Mouse (Mus musculus) MEL (cell line): ENCODE results near the gene Fgr. TPM values are rescaled to one million over a fixed set of nuclear protein-coding genes. Genes with fewer than 3 reads are reported as not detected.

ENCODE experiments used
- DNase-seq: peaks from one replicate; pipeline ENCODE4 v3.0.0; 2011; ENCODE audit warnings: low read depth, low spot score
- H3K27ac ChIP-seq: 2 replicates; pipeline ENCODE4 v1.5.1; 2012; ENCODE audit warnings: low read depth, mild to moderate bottlenecking, control low read depth, low read length, moderate library complexity; ENCODE audit not compliant: control insufficient read depth
- H3K27me3 ChIP-seq, 2 experiments: fragments of 150-350 bp in 1 of 2; sonication (generic) in 1 of 2; 2 replicates each; pipeline ENCODE4 v1.6.1; 2012; ENCODE audit warnings: low read length in 2 of 2, mild to moderate bottlenecking in 2 of 2, improper control_type of control experiment in 1 of 2, moderate library complexity in 1 of 2; ENCODE audit not compliant: insufficient read depth in 2 of 2, control insufficient read depth in 1 of 2
- H3K36me3 ChIP-seq, 2 experiments: 2 replicates each; pipeline ENCODE4 v1.6.1; 2012 to 2014; ENCODE audit warnings: low read length in 2 of 2, improper control_type of control experiment in 1 of 2, inconsistent platforms in 1 of 2, mild to moderate bottlenecking in 1 of 2; ENCODE audit not compliant: insufficient read depth in 2 of 2, control insufficient read depth in 1 of 2
- H3K4me1 ChIP-seq, 2 experiments: fragments of 150-350 bp in 1 of 2; sonication (generic) in 1 of 2; 2 replicates each; pipeline ENCODE4 v1.6.1; 2012; ENCODE audit warnings: low read length in 2 of 2, improper control_type of control experiment in 1 of 2, mild to moderate bottlenecking in 1 of 2; ENCODE audit not compliant: insufficient read depth in 2 of 2, control insufficient read depth in 1 of 2
- H3K4me3 ChIP-seq, 2 experiments: fragments of 150-350 bp in 1 of 2; sonication (generic) in 1 of 2; 2 replicates each; pipeline ENCODE4 v1.5.1; 2012; ENCODE audit warnings: low read depth in 2 of 2, low read length in 2 of 2, mild to moderate bottlenecking in 2 of 2, moderate library complexity in 2 of 2, control low read depth in 1 of 2, improper control_type of control experiment in 1 of 2; ENCODE audit not compliant: control insufficient read depth in 1 of 2, insufficient read depth in 1 of 2
- H3K79me2 ChIP-seq: 2 replicates; pipeline ENCODE4 v1.6.1; 2012; ENCODE audit warnings: mild to moderate bottlenecking, low read length, moderate library complexity; ENCODE audit not compliant: control insufficient read depth, poor library complexity, insufficient read depth
- H3K9ac ChIP-seq: 2 replicates; pipeline ENCODE4 v1.6.1; 2012; ENCODE audit warnings: low read depth, mild to moderate bottlenecking, control low read depth, low read length, moderate library complexity; ENCODE audit not compliant: control insufficient read depth, poor library complexity, severe bottlenecking
- H3K9me3 ChIP-seq: fragments of 150-350 bp; sonication (generic); replicated peaks from 2 replicates; pipeline ENCODE4 v1.6.1; 2012; ENCODE audit warnings: mild to moderate bottlenecking, low read length, improper control_type of control experiment, moderate library complexity; ENCODE audit not compliant: insufficient read depth
- CHD1 ChIP-seq: IDR thresholded peaks from 2 replicates; pipeline ENCODE4 v1.6.1; 2012; ENCODE audit warnings: low read depth, mild to moderate bottlenecking, inconsistent platforms, low read length, improper control_type of control experiment
- ETS1 ChIP-seq: IDR thresholded peaks from 2 replicates; pipeline ENCODE4 v1.6.1; 2012; ENCODE audit warnings: low read depth, mild to moderate bottlenecking, inconsistent platforms, low read length, improper control_type of control experiment, moderate library complexity
- GABPA ChIP-seq: IDR thresholded peaks from 2 replicates; pipeline ENCODE4 v1.6.1; 2012; ENCODE audit warnings: low read depth, mild to moderate bottlenecking, inconsistent platforms, low read length, improper control_type of control experiment, moderate library complexity
- HCFC1 ChIP-seq: IDR thresholded peaks from 2 replicates; pipeline ENCODE4 v1.6.1; 2012; ENCODE audit warnings: low read depth, mild to moderate bottlenecking, inconsistent platforms, low read length, improper control_type of control experiment, moderate library complexity
- JUND ChIP-seq: IDR thresholded peaks from 2 replicates; pipeline ENCODE4 v1.6.1; 2011; ENCODE audit warnings: low read depth, mild to moderate bottlenecking, improper control_type of control experiment, low read length
- KAT2A ChIP-seq: conservative IDR thresholded peaks from 2 replicates; pipeline ENCODE4 v1.6.1; 2012; ENCODE audit warnings: low read depth, low read length, improper control_type of control experiment, inconsistent platforms
- MAFK ChIP-seq: IDR thresholded peaks from 2 replicates; pipeline ENCODE4 v1.6.1; 2011; ENCODE audit warnings: low read depth, mild to moderate bottlenecking, low read length, improper control_type of control experiment, borderline replicate concordance
- MAX ChIP-seq: IDR thresholded peaks from 2 replicates; pipeline ENCODE4 v1.6.1; 2011; ENCODE audit warnings: low read length, improper control_type of control experiment
- MAZ ChIP-seq: IDR thresholded peaks from 2 replicates; pipeline ENCODE4 v1.6.1; 2012; ENCODE audit warnings: low read depth, mild to moderate bottlenecking, inconsistent platforms, low read length, improper control_type of control experiment
- MYB ChIP-seq: IDR thresholded peaks from 2 replicates; pipeline ENCODE4 v1.6.1; 2011; ENCODE audit warnings: mild to moderate bottlenecking, low read depth, low read length, improper control_type of control experiment
- MYC ChIP-seq: IDR thresholded peaks from 2 replicates; pipeline ENCODE4 v1.6.1; 2011; ENCODE audit warnings: low read depth, mild to moderate bottlenecking, low read length, improper control_type of control experiment, moderate library complexity
- NELFE ChIP-seq: IDR thresholded peaks from 2 replicates; pipeline ENCODE4 v1.6.1; 2011; ENCODE audit warnings: low read depth, low read length, improper control_type of control experiment
- NRF1 ChIP-seq: IDR thresholded peaks from 2 replicates; pipeline ENCODE4 v1.6.1; 2014; ENCODE audit warnings: low read depth, mild to moderate bottlenecking, inconsistent platforms, low read length, improper control_type of control experiment, moderate library complexity; ENCODE audit not compliant: poor library complexity, insufficient read depth, severe bottlenecking
- POLR2A ChIP-seq, 2 experiments: IDR thresholded peaks; 2 replicates each; pipeline ENCODE4 v1.6.1; 2011 to 2012; ENCODE audit warnings: low read length in 2 of 2, mild to moderate bottlenecking in 2 of 2, control low read depth in 1 of 2, improper control_type of control experiment in 1 of 2, low read depth in 1 of 2, moderate library complexity in 1 of 2; ENCODE audit not compliant: control insufficient read depth in 1 of 2, insufficient read depth in 1 of 2, poor library complexity in 1 of 2
- POLR2AphosphoS2 ChIP-seq: IDR thresholded peaks from 2 replicates; pipeline ENCODE4 v1.6.1; 2011; ENCODE audit warnings: low read length, improper control_type of control experiment
- POLR2AphosphoS5 ChIP-seq: IDR thresholded peaks from 2 replicates; pipeline ENCODE4 v1.6.1; 2012; ENCODE audit warnings: low read depth, borderline replicate concordance, mild to moderate bottlenecking, inconsistent platforms, low read length, moderate library complexity, mixed read lengths
- RAD21 ChIP-seq: IDR thresholded peaks from 2 replicates; pipeline ENCODE4 v1.6.1; 2011; ENCODE audit warnings: mild to moderate bottlenecking, low read depth, low read length, improper control_type of control experiment
- RCOR1 ChIP-seq: IDR thresholded peaks from 2 replicates; pipeline ENCODE4 v1.6.1; 2012; ENCODE audit warnings: low read depth, mild to moderate bottlenecking, inconsistent platforms, low read length, improper control_type of control experiment
- SMC3 ChIP-seq: IDR thresholded peaks from 2 replicates; pipeline ENCODE4 v1.6.1; 2011; ENCODE audit warnings: low read depth, low read length, improper control_type of control experiment
- TAL1 ChIP-seq: IDR thresholded peaks from 2 replicates; pipeline ENCODE4 v1.6.1; 2012; ENCODE audit warnings: mild to moderate bottlenecking, inconsistent platforms, low read length, moderate library complexity, mixed read lengths
- TCF12 ChIP-seq: IDR thresholded peaks from 2 replicates; pipeline ENCODE4 v1.6.1; 2014; ENCODE audit warnings: low read depth, mild to moderate bottlenecking, inconsistent platforms, low read length, improper control_type of control experiment, moderate library complexity
- UBTF ChIP-seq: IDR thresholded peaks from 2 replicates; pipeline ENCODE4 v1.6.1; 2012; ENCODE audit warnings: low read depth, mild to moderate bottlenecking, inconsistent platforms, low read length, improper control_type of control experiment, moderate library complexity, borderline replicate concordance; ENCODE audit not compliant: insufficient read depth
- USF2 ChIP-seq, 2 experiments: IDR thresholded peaks; 2 replicates each; pipeline ENCODE4 v1.6.1; 2011 to 2012; ENCODE audit warnings: improper control_type of control experiment in 2 of 2, low read length in 2 of 2, borderline replicate concordance in 1 of 2, inconsistent platforms in 1 of 2, low read depth in 1 of 2, mild to moderate bottlenecking in 1 of 2; ENCODE audit not compliant: insufficient read depth in 1 of 2
- ZC3H11A ChIP-seq: IDR thresholded peaks from 2 replicates; pipeline ENCODE4 v1.6.1; 2012; ENCODE audit warnings: low read depth, mild to moderate bottlenecking, inconsistent platforms, low read length, improper control_type of control experiment
- ZMIZ1 ChIP-seq: IDR thresholded peaks from 2 replicates; pipeline ENCODE4 v1.6.1; 2012; ENCODE audit warnings: low read depth, mild to moderate bottlenecking, inconsistent platforms, low read length, improper control_type of control experiment, moderate library complexity
- ZNF384 ChIP-seq: IDR thresholded peaks from 2 replicates; pipeline ENCODE4 v1.6.1; 2012; ENCODE audit warnings: low read depth, mild to moderate bottlenecking, inconsistent platforms, low read length, improper control_type of control experiment
- polyA plus RNA-seq, 2 experiments: library from polyadenylated mRNA; stranded (reverse) in 1 of 2; unstranded in 1 of 2; fragments of >175 nt in 1 of 2; fragments of >200 nt in 1 of 2; gene quantifications; 2 replicates each; pipeline versions ENCODE4 v1.2.1 to v1.2.4; 2012; ENCODE audit warnings: low replicate concordance in 2 of 2, low read depth in 1 of 2; ENCODE audit not compliant: insufficient read length in 2 of 2, insufficient read depth in 1 of 2, missing spikeins in 1 of 2
- total RNA-seq: library from RNA; depleted of rRNA; stranded (reverse); fragments of 300-350 nt; gene quantifications from 2 replicates; pipeline ENCODE4 v1.2.3, GENCODE M21; 2012

The Fgr gene
- total and polyA plus RNA-seq, 3 experiments = not detected

DNA sequence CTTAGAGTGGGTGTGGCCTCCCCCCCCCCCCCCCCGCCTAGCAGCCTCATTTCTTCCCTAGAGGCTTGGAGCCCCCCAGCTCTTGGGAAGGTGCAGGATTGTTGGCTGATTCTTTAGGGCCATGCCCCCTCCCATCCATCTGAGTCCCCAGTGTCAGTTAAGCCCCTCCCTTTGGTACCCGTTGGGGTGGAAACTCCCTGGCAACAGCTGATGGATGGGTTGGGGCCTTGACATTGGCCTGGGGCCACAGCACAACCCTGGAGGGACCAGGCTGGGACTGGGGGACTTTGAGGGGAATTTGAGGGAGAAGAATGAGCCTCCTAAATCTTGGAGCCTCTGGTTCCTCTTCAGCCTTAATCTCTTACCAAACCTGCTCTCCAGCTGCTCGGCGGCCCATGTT, 50.5 kb downstream of the Fgr start:
- peaks cover 0 to 7% of the 10 kb centered on the region in 2 experiments; a peak in 2 of 4 replicates for H3K4me1 ChIP-seq
- no peaks in the 10 kb centered on the region; a peak in 1 of 4 replicates for H3K36me3 ChIP-seq

DNA sequence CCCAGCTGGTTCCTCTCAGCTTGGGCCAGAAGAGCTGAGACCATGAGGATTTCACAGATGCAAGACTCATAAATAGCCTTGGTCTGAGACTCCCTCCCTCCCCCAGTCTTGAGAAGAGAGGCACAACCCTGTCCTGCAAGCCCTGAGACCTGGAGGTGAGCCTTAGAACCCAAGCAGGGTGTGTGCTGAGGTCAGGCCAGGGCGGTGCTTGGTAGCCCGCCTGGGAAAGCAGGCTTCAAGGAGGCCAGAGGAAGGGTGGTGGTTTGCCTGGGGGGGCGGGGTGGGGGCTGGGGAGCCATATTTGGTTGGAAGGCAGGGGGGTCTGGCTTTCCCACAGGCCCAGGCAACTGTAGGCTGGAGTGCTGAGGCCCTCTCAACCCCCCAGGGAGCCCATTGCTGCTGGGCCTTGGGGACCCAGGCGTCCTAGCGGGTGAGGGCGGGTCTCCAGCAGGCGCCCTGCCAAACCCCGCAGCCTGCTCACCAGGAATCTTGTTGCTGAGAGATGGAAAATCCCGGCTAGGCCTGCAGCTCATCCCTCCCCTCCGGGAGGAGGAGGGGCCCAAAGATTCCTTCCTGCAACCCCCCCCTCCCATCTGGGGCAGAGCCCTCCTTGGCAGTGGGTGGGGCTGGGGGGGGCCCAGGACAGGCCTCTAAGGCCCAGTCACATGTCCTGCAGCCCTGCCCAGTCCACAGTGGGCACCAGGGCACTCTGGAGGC, 51.2 kb downstream of the Fgr start:
- Histone ChIP-seq H3K9ac (no peak overlapping the region), H3K4me1 (peaks cover 0 to 7% of the 10 kb centered on the region in 2 experiments; a peak in 2 of 4 replicates), H3K27ac (no peak overlapping the region), H3K4me3 (no peak overlapping the region), H3K9me3 (no peaks in the 10 kb centered on the region), H3K79me2 (no peaks in the 10 kb centered on the region), H3K27me3 (no peaks in the 10 kb centered on the region), H3K36me3 (no peaks in the 10 kb centered on the region; a peak in 1 of 4 replicates)
- DNase-seq = no peak
- TF ChIP-seq ETS1 = no peak
- TF ChIP-seq POLR2AphosphoS2 = no peak
- TF ChIP-seq MAZ = no peak
- TF ChIP-seq NELFE = no peak
- no peak for TF ChIP-seq POLR2AphosphoS5
- no peak for TF ChIP-seq MYC
- TF ChIP-seq POLR2A (IDR thresholded peaks at IDR 0.05; ENCODE audit: control insufficient read depth in 1 of 2, insufficient read depth in 1 of 2, low read depth in 1 of 2, low read length in 2 of 2, poor library complexity in 1 of 2) = no peak
- no peak for TF ChIP-seq JUND
- no peak for TF ChIP-seq USF2 (IDR thresholded peaks at IDR 0.05; ENCODE audit: borderline replicate concordance in 1 of 2, insufficient read depth in 1 of 2, low read depth in 1 of 2, low read length in 2 of 2)
- no peak for TF ChIP-seq RCOR1
- no peak for TF ChIP-seq MYB

More for the DNA sequence above, 50.5 kb downstream of the Fgr start:
- Histone ChIP-seq H3K27ac (no peak overlapping the region), H3K9me3 (no peaks in the 10 kb centered on the region), H3K4me3 (no peak overlapping the region), H3K79me2 (no peaks in the 10 kb centered on the region), H3K27me3 (no peaks in the 10 kb centered on the region), H3K9ac (no peak overlapping the region)
- TF ChIP-seq RCOR1 (no peak), KAT2A (no peak), ZMIZ1 (no peak), MAX (no peak), TCF12 (no peak), NRF1 (no peak), UBTF (no peak), ZNF384 (no peak), GABPA (no peak), MAFK (no peak), ZC3H11A (no peak), RAD21 (no peak), POLR2A (IDR thresholded peaks at IDR 0.05; ENCODE audit: control insufficient read depth in 1 of 2, insufficient read depth in 1 of 2, low read depth in 1 of 2, low read length in 2 of 2, poor library complexity in 1 of 2) (no peak), TAL1 (no peak), MYC (no peak), HCFC1 (no peak), SMC3 (no peak), CHD1 (no peak)
- no peak for DNase-seq
